Mouse (Mus musculus) CH12.LX (cell line): ENCODE data around the gene Timp3. TPM values are rescaled to one million over a fixed set of nuclear protein-coding genes. Genes with fewer than 3 reads are reported as not detected.

Experiments used
- DNase-seq: peaks from one replicate; pipeline ENCODE4 v3.0.0-alpha.2; 2013; ENCODE audit errors: extremely low read depth
- H3K27ac ChIP-seq: 2 replicates; pipeline ENCODE4 v1.5.1; 2012; ENCODE audit warnings: low read depth, mild to moderate bottlenecking, control low read depth, moderate library complexity; ENCODE audit not compliant: insufficient read depth
- H3K27me3 ChIP-seq: replicated peaks from 2 replicates; pipeline ENCODE3; 2012; ENCODE audit warnings: inconsistent platforms
- H3K36me3 ChIP-seq, 2 experiments: replicated peaks in 1 of 2; 2 replicates each; pipeline versions ENCODE3 to v1.6.1; 2012; ENCODE audit warnings: inconsistent platforms in 1 of 2, low read length in 1 of 2, mild to moderate bottlenecking in 1 of 2, mixed read lengths in 1 of 2, moderate library complexity in 1 of 2; ENCODE audit not compliant: control insufficient read depth in 1 of 2, insufficient read depth in 1 of 2
- H3K4me1 ChIP-seq, 2 experiments: 2 replicates each; pipeline ENCODE4 v1.6.1; 2012; ENCODE audit warnings: inconsistent platforms in 1 of 2, moderate library complexity in 1 of 2; ENCODE audit not compliant: insufficient read depth in 2 of 2, control insufficient read depth in 1 of 2
- H3K4me2 ChIP-seq: 2 replicates; pipeline ENCODE4 v1.6.1; 2012; ENCODE audit warnings: low read depth, mild to moderate bottlenecking, control low read depth; ENCODE audit not compliant: poor library complexity, insufficient read depth, severe bottlenecking
- H3K4me3 ChIP-seq, 3 experiments: fragments of 150-350 bp in 1 of 3; sonication (generic) in 1 of 3; replicated peaks in 1 of 3; 2 replicates each; pipeline versions ENCODE3 to v1.5.1; 2011 to 2012; ENCODE audit warnings: low read depth in 2 of 3, low read length in 2 of 3, mild to moderate bottlenecking in 2 of 3, moderate library complexity in 2 of 3, control low read depth in 1 of 3, improper control_type of control experiment in 1 of 3, inconsistent platforms in 1 of 3, mixed read lengths in 1 of 3; ENCODE audit not compliant: poor library complexity in 1 of 3
- H3K79me2 ChIP-seq: replicated peaks from 2 replicates; pipeline ENCODE4 v1.6.1; 2012; ENCODE audit warnings: mild to moderate bottlenecking, moderate library complexity; ENCODE audit not compliant: control insufficient read depth, poor library complexity, insufficient read depth, severe bottlenecking; ENCODE audit errors: extremely low read depth
- H3K9ac ChIP-seq: 2 replicates; pipeline ENCODE4 v1.6.1; 2012; ENCODE audit warnings: low read depth, mild to moderate bottlenecking, control low read depth, moderate library complexity; ENCODE audit not compliant: insufficient read depth
- H3K9me3 ChIP-seq: replicated peaks from 2 replicates; pipeline ENCODE3; 2012; ENCODE audit warnings: low read length, inconsistent platforms, mixed read lengths
- CHD1 ChIP-seq: IDR thresholded peaks from 2 replicates; pipeline ENCODE4 v1.6.1; 2012; ENCODE audit warnings: low read depth, low read length, improper control_type of control experiment, inconsistent platforms
- CTCF ChIP-seq, 2 experiments: IDR thresholded peaks in 1 of 2; conservative IDR thresholded peaks in 1 of 2; 2 replicates each; pipeline ENCODE4 v1.5.1; 2011 to 2012; ENCODE audit warnings: low read depth in 2 of 2, low read length in 2 of 2, improper control_type of control experiment in 1 of 2, inconsistent platforms in 1 of 2, mild to moderate bottlenecking in 1 of 2, moderate library complexity in 1 of 2
- ELF1 ChIP-seq: IDR thresholded peaks from 2 replicates; pipeline ENCODE4 v1.6.1; 2014; ENCODE audit warnings: low read depth, mild to moderate bottlenecking, inconsistent platforms, low read length, improper control_type of control experiment
- GABPA ChIP-seq: IDR thresholded peaks from 2 replicates; pipeline ENCODE4 v1.6.1; 2012; ENCODE audit warnings: low read depth, low read length, improper control_type of control experiment, inconsistent platforms; ENCODE audit not compliant: insufficient replicate concordance
- HCFC1 ChIP-seq: IDR thresholded peaks from 2 replicates; pipeline ENCODE4 v1.6.1; 2012; ENCODE audit warnings: low read depth, mild to moderate bottlenecking, inconsistent platforms, low read length, improper control_type of control experiment
- MAFK ChIP-seq: IDR thresholded peaks from 2 replicates; pipeline ENCODE4 v1.6.1; 2011; ENCODE audit warnings: low read length, improper control_type of control experiment; ENCODE audit not compliant: insufficient replicate concordance
- MXI1 ChIP-seq: IDR thresholded peaks from 2 replicates; pipeline ENCODE4 v1.6.1; 2011; ENCODE audit warnings: mild to moderate bottlenecking, low read depth, low read length, improper control_type of control experiment
- MYC ChIP-seq: IDR thresholded peaks from 2 replicates; pipeline ENCODE4 v1.6.1; 2011; ENCODE audit warnings: low read depth, mild to moderate bottlenecking, improper control_type of control experiment, low read length
- RAD21 ChIP-seq: IDR thresholded peaks from 2 replicates; pipeline ENCODE4 v1.6.1; 2011; ENCODE audit warnings: low read depth, mild to moderate bottlenecking, low read length, improper control_type of control experiment, moderate library complexity
- RCOR1 ChIP-seq: conservative IDR thresholded peaks from 2 replicates; pipeline ENCODE4 v1.6.1; 2012; ENCODE audit warnings: low read depth, mild to moderate bottlenecking, inconsistent platforms, low read length, improper control_type of control experiment
- SMC3 ChIP-seq: IDR thresholded peaks from 2 replicates; pipeline ENCODE4 v1.6.1; 2011; ENCODE audit warnings: low read depth, low read length, improper control_type of control experiment
- TBP ChIP-seq: conservative IDR thresholded peaks from 2 replicates; pipeline ENCODE4 v1.6.1; 2011; ENCODE audit warnings: low read depth, low read length, improper control_type of control experiment
- TCF12 ChIP-seq: IDR thresholded peaks from 2 replicates; pipeline ENCODE4 v1.6.1; 2014; ENCODE audit warnings: low read depth, mild to moderate bottlenecking, inconsistent platforms, low read length, improper control_type of control experiment
- USF1 ChIP-seq: IDR thresholded peaks from 2 replicates; pipeline ENCODE4 v1.6.1; 2014; ENCODE audit warnings: low read depth, mild to moderate bottlenecking, inconsistent platforms, low read length, improper control_type of control experiment
- USF2 ChIP-seq: conservative IDR thresholded peaks from 2 replicates; pipeline ENCODE4 v1.6.1; 2011; ENCODE audit warnings: low read depth, low read length, improper control_type of control experiment
- ZKSCAN1 ChIP-seq: IDR thresholded peaks from 2 replicates; pipeline ENCODE4 v1.6.1; 2012; ENCODE audit warnings: low read depth, inconsistent platforms, low read length, improper control_type of control experiment, borderline replicate concordance
- ZMIZ1 ChIP-seq: IDR thresholded peaks from 2 replicates; pipeline ENCODE4 v1.6.1; 2012; ENCODE audit warnings: low read depth, mild to moderate bottlenecking, inconsistent platforms, low read length, improper control_type of control experiment
- ZNF384 ChIP-seq: IDR thresholded peaks from 2 replicates; pipeline ENCODE4 v1.6.1; 2012; ENCODE audit warnings: low read depth, low read length, improper control_type of control experiment, inconsistent platforms
- dilution Hi-C: fragments of 300-500 bp; cut with MboI; formaldehyde crosslinking; loops from 2 replicates; pipeline ENCODE4 v1.14.3; 2020; ENCODE audit warnings: low sequenced_read_pairs; ENCODE audit not compliant: extremely low pct_unique_long_range_greater_than_20kb, extremely low pct_ligation_motif_present
- in situ Hi-C: fragments of 300-500 bp; cut with MboI; formaldehyde crosslinking; loops from 3 replicates; pipeline ENCODE4 v1.14.3; 2019; ENCODE audit warnings: low sequenced_read_pairs, low pct_ligation_motif_present, low pct_unique_long_range_greater_than_20kb, mixed read lengths
- polyA plus RNA-seq: library from polyadenylated mRNA; unstranded; fragments of >175 nt; gene quantifications from 2 replicates; pipeline ENCODE4 v1.2.1, GENCODE M21; 2012; ENCODE audit warnings: low read depth; ENCODE audit not compliant: insufficient read length
- total RNA-seq, 2 experiments: library from RNA; depleted of rRNA; stranded (reverse); fragments of 300-350 nt in 1 of 2; fragments of >200 nt in 1 of 2; gene quantifications; 2 replicates each; pipeline ENCODE4 v1.2.3; 2012 to 2014

Timp3 gene
- total and polyA plus RNA-seq, 3 experiments: 0.09 to 0.17 TPM; not detected in 1

- Histone ChIP-seq H3K79me2 (no peaks in the 10 kb centered on the region), H3K27ac (no peak overlapping the region), H3K4me2 (no peak overlapping the region), H3K36me3 (no peaks in the 10 kb centered on the region), H3K9me3 (no peaks in the 10 kb centered on the region), H3K4me1 (peaks cover 0 to 5% of the 10 kb centered on the region in 2 experiments; a peak in 2 of 4 replicates), H3K27me3 (no peaks in the 10 kb centered on the region), H3K4me3 (no peak overlapping the region), H3K9ac (no peak overlapping the region)
- no peak for DNase-seq
- in situ Hi-C loops (no loop called here), dilution Hi-C loops (no loop called here)
- TF ChIP-seq MAFK (no peak), ZMIZ1 (no peak), CTCF (conservative IDR thresholded peaks at IDR 0.05 in 1 of 2, IDR thresholded peaks at IDR 0.05 in 1 of 2; ENCODE audit: low read depth in 2 of 2, low read length in 2 of 2) (no peak), HCFC1 (no peak), ELF1 (no peak), CHD1 (no peak), TCF12 (no peak), RCOR1 (no peak), GABPA (no peak), RAD21 (no peak)
Observed at GRCm38 (mm10) chr10:86257045-86257444, 43.1 kb upstream of the Timp3 start.

- in situ Hi-C loops (no loop called here), dilution Hi-C loops (no loop called here)
- no peak for DNase-seq
- H3K36me3 ChIP-seq: no peaks in the 10 kb centered on the region
- H3K79me2 ChIP-seq: no peaks in the 10 kb centered on the region
- no peaks in the 10 kb centered on the region for H3K27me3 ChIP-seq
- H3K27ac ChIP-seq: no peak overlapping the region
- H3K9me3 ChIP-seq: no peaks in the 10 kb centered on the region
- no peak for TF ChIP-seq TCF12
- no peak for TF ChIP-seq MXI1
- no peak for TF ChIP-seq USF1
- no peak for TF ChIP-seq TBP
- no peak for TF ChIP-seq SMC3
- no peak for TF ChIP-seq RCOR1
- no peak for TF ChIP-seq MYC
- TF ChIP-seq ZKSCAN1: no peak
- no peak for TF ChIP-seq ZNF384
- no peak for TF ChIP-seq MAFK
- no peak for TF ChIP-seq USF2
- H3K4me3 ChIP-seq: no peak overlapping the region
- no peak overlapping the region for H3K4me2 ChIP-seq
- peaks cover 0 to 3% of the 10 kb centered on the region in 2 experiments; a peak in 2 of 4 replicates for H3K4me1 ChIP-seq
- H3K9ac ChIP-seq: no peak overlapping the region
Observed at GRCm38 (mm10) chr10:86258046-86258445, 42.1 kb upstream of the Timp3 start.
